In genomic region chr16:49289200-49290079, GRCm38 (mm10) we compare ENCODE assay signal across 8 mouse cellular contexts.
A peak's percentile ranks its signal among the peaks of the same experiment; 100 is the strongest.
DNase-seq lines count a peak whose midpoint lies in the region; ATAC-seq and TF ChIP-seq lines count a peak whose summit lies in the region.

No protein-coding gene starts in this region.

- no peak for ATAC-seq in embryonic facial prominence, embryonic 11.5 days (replicated peaks; ENCODE audit: insufficient number of reproducible peaks, low FRiP score, low TSS enrichment, low read depth)
- ATAC-seq in Patski: peak; percentile 98
- peak; percentile 91 for ATAC-seq in limb, embryonic 14.5 days (ENCODE audit: low FRiP score, low read depth)
- no peak for ATAC-seq in midbrain, embryonic 13.5 days

- no peaks in the 10 kb centered on the region for H3K9me3 ChIP-seq in embryonic facial prominence, embryonic 11.5 days (replicated peaks; ENCODE audit: control insufficient read depth, low read length)
- H3K9me3 ChIP-seq in embryonic facial prominence, embryonic 10.5 days: no peaks in the 10 kb centered on the region
- H3K9me3 ChIP-seq in limb, embryonic 14.5 days (ENCODE audit: control insufficient read depth, low read length): no peaks in the 10 kb centered on the region
- no peaks in the 10 kb centered on the region for H3K9me3 ChIP-seq in hindbrain, embryonic 10.5 days
- no peaks in the 10 kb centered on the region for H3K9me3 ChIP-seq in midbrain, embryonic 13.5 days

- no peak overlapping the region for H3K4me3 ChIP-seq in embryonic facial prominence, embryonic 11.5 days (ENCODE audit: low read depth, low read length)
- no peak overlapping the region for H3K4me3 ChIP-seq in embryonic facial prominence, embryonic 10.5 days
- H3K4me3 ChIP-seq in limb, embryonic 14.5 days (replicated peaks; ENCODE audit: low read length): no peak overlapping the region
- no peak overlapping the region for H3K4me3 ChIP-seq in hindbrain, embryonic 10.5 days
- H3K4me3 ChIP-seq in midbrain, embryonic 13.5 days (replicated peaks): no peak overlapping the region

- POLR2A ChIA-PET in Patski (lab: Charles Lee): no interaction called here

- H3K9ac ChIP-seq in embryonic facial prominence, embryonic 11.5 days (replicated peaks; ENCODE audit: low read length): no peak overlapping the region
- no peak overlapping the region for H3K9ac ChIP-seq in limb, embryonic 14.5 days (ENCODE audit: low read depth, low read length, severe bottlenecking)
- no peak overlapping the region for H3K9ac ChIP-seq in midbrain, embryonic 13.5 days (replicated peaks)

- no peaks in the 10 kb centered on the region for H3K36me3 ChIP-seq in embryonic facial prominence, embryonic 11.5 days (replicated peaks; ENCODE audit: control insufficient read depth, insufficient read depth, low read depth, low read length)
- H3K36me3 ChIP-seq in embryonic facial prominence, embryonic 10.5 days (replicated peaks): no peaks in the 10 kb centered on the region
- no peaks in the 10 kb centered on the region for H3K36me3 ChIP-seq in limb, embryonic 14.5 days (ENCODE audit: control insufficient read depth, insufficient read depth, low read length)
- no peaks in the 10 kb centered on the region for H3K36me3 ChIP-seq in hindbrain, embryonic 10.5 days
- no peaks in the 10 kb centered on the region for H3K36me3 ChIP-seq in midbrain, embryonic 13.5 days

- 76% methylated on average over 10 of the region's 10 CpGs for WGBS in embryonic facial prominence, embryonic 11.5 days
- WGBS in embryonic facial prominence, embryonic 10.5 days: 84% methylated on average over 10 of the region's 10 CpGs
- 24% methylated on average over 10 of the region's 10 CpGs for WGBS in limb, embryonic 14.5 days
- WGBS in hindbrain, embryonic 10.5 days: 85% methylated on average over 10 of the region's 10 CpGs
- WGBS in midbrain, embryonic 13.5 days: 85% methylated on average over 10 of the region's 10 CpGs

- in situ Hi-C loops in Patski (cut with MboI; ENCODE audit: low pct_unique_long_range_greater_than_20kb): loop anchor here (25.0 kb wide), 2 partner anchors 1023 to 1448 kb away; no protein-coding TSS in a partner anchor

- TF ChIP-seq POLR2A in limb, embryonic 14.5 days (IDR thresholded peaks at IDR 0.05; ENCODE audit: borderline replicate concordance, extremely low read depth, insufficient read depth, insufficient read length): no peak

- no peaks in the 10 kb centered on the region for H3K27me3 ChIP-seq in embryonic facial prominence, embryonic 11.5 days (ENCODE audit: control insufficient read depth, insufficient read depth, low read length)
- no peaks in the 10 kb centered on the region for H3K27me3 ChIP-seq in embryonic facial prominence, embryonic 10.5 days (replicated peaks; ENCODE audit: low read depth, poor library complexity, severe bottlenecking)
- H3K27me3 ChIP-seq in Patski: no peaks in the 10 kb centered on the region
- 0 out of 2 replicates have a peak, but pooled peaks cover 11% of the 10 kb centered on the region for H3K27me3 ChIP-seq in limb, embryonic 14.5 days (ENCODE audit: control insufficient read depth, insufficient read depth, low read length)
- no peaks in the 10 kb centered on the region for H3K27me3 ChIP-seq in hindbrain, embryonic 10.5 days (ENCODE audit: insufficient read depth, poor library complexity, severe bottlenecking)
- H3K27me3 ChIP-seq in midbrain, embryonic 13.5 days: no peaks in the 10 kb centered on the region

- no peaks in the 10 kb centered on the region for H3K4me1 ChIP-seq in embryonic facial prominence, embryonic 11.5 days (ENCODE audit: control insufficient read depth, insufficient read depth, low read length)
- no peaks in the 10 kb centered on the region for H3K4me1 ChIP-seq in embryonic facial prominence, embryonic 10.5 days
- H3K4me1 ChIP-seq in limb, embryonic 14.5 days (ENCODE audit: control insufficient read depth, insufficient read depth, low read length): peaks cover 12% of the 10 kb centered on the region
- H3K4me1 ChIP-seq in hindbrain, embryonic 10.5 days (replicated peaks): no peaks in the 10 kb centered on the region
- no peaks in the 10 kb centered on the region for H3K4me1 ChIP-seq in midbrain, embryonic 13.5 days (replicated peaks)

- intact Hi-C loops in heart, postnatal 36 days (cut with DNase I): loop anchor here (10.0 kb wide), 1 partner anchor 1215 kb away; no protein-coding TSS in a partner anchor

- H3K27ac ChIP-seq in embryonic facial prominence, embryonic 11.5 days (replicated peaks; ENCODE audit: low read depth, low read length): no peak overlapping the region
- no peak overlapping the region for H3K27ac ChIP-seq in embryonic facial prominence, embryonic 10.5 days (replicated peaks)
- no peak overlapping the region for H3K27ac ChIP-seq in limb, embryonic 14.5 days (replicated peaks; ENCODE audit: low read depth, low read length)
- no peak overlapping the region for H3K27ac ChIP-seq in hindbrain, embryonic 10.5 days
- no peak overlapping the region for H3K27ac ChIP-seq in midbrain, embryonic 13.5 days

- CTCF ChIA-PET in Patski (lab: Charles Lee): interaction anchor here (0.7 to 1.9 kb wide), 2 partner anchors 34 to 653 kb away, joined by 3 to 6 read pairs; no protein-coding TSS in a partner anchor

- H3K4me2 ChIP-seq in embryonic facial prominence, embryonic 11.5 days (ENCODE audit: low read depth, low read length): no peak overlapping the region
- H3K4me2 ChIP-seq in limb, embryonic 14.5 days (replicated peaks; ENCODE audit: low read depth, low read length, severe bottlenecking): no peak overlapping the region
- no peak overlapping the region for H3K4me2 ChIP-seq in midbrain, embryonic 13.5 days (replicated peaks)

- no peak for TF ChIP-seq CTCF in Patski (IDR thresholded peaks at IDR 0.05)

- DNase-seq in embryonic facial prominence, embryonic 11.5 days (ENCODE audit: low spot score): peak; percentile 23
- no peak for DNase-seq in embryonic facial prominence, embryonic 10.5 days (ENCODE audit: low spot score)
- peak; percentile 94 for DNase-seq in Patski (ENCODE audit: low read depth, low spot score)
- peak; percentile 85 for DNase-seq in fibroblast of lung, adult 2 months (ENCODE audit: low read depth)
- DNase-seq in heart, postnatal 36 days: peak; percentile 36 to 39
- peak; percentile 85 for DNase-seq in limb, embryonic 14.5 days (ENCODE audit: low spot score)
- no peak for DNase-seq in hindbrain, embryonic 10.5 days (ENCODE audit: low spot score)

Comparison
In these comparisons a context has a peak if more than half of its experiments do, and no peak if none do; other contexts are left out.
1. DNase-seq: peak in embryonic facial prominence, embryonic 11.5 days (single experiment), Patski (single experiment), fibroblast of lung, adult 2 months (single experiment), heart, postnatal 36 days (2 of 2) and limb, embryonic 14.5 days (single experiment); none in embryonic facial prominence, embryonic 10.5 days (single experiment) and hindbrain, embryonic 10.5 days (single experiment).
2. ATAC-seq: peak in Patski (single experiment) and limb, embryonic 14.5 days (single experiment); none in embryonic facial prominence, embryonic 11.5 days (single experiment) and midbrain, embryonic 13.5 days (single experiment).